Mouse (Mus musculus): ENCODE data around the gene Rbm33. TPM values are rescaled to one million over a fixed set of nuclear protein-coding genes. Genes with fewer than 3 reads are reported as not detected.

Gene Rbm33
- total RNA-seq (2023), result 175 TPM

DNA sequence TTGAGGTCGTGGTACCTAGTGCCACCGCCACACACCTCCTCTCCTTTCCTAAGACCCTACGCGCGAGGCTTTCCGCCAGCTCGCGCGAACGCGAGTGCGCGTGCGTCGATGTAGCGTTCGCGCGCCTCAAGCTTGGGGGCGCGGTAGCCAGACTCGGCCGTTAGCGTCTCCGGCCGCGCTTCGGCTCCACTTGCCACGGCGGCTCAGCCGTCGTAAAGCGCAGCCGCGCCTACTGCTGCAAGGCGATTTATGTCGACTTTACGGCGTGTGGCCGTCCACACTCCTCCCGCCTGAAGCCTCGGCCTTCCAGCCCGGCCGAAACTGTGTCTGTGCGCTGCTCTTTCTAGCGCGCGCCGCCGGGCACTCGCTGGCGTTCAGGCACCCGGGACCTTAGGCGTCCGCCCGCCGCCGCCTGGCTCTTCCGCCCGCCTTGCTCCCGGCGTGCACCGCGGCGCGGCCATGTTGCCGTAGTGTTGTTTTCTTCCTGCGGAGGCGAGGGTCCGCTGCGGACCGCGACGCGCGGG, at the start of gene Rbm33:
Gene Rbm33 (plus strand): TSS at position 400 of the 524 bp plus-strand sequence.

GRCm38 (mm10) chr5:28466760-28467306, 149.9 kb downstream of the Rbm33 start, which contains the start of gene Shh:
Gene Shh, minus strand, starts transcription at chr5:28467256.

Other genes with a start within 250 kb of the Rbm33 start
- gene Insig1, start 245.8 kb upstream of the Rbm33 start, total RNA-seq (2023), result 158 TPM
- gene En2, start 151.4 kb upstream of the Rbm33 start, total RNA-seq (2023), result not detected
- gene Cnpy1, start 71.3 kb upstream of the Rbm33 start, total RNA-seq (2023), result not detected
- gene Shh, start 150.1 kb downstream of the Rbm33 start, total RNA-seq (2023), result not detected

All from CD4-positive naive resting alpha-beta T cell, adult 76 days (primary cell).